Mouse (Mus musculus): Measurements from ENCODE around the gene Dppa4. TPM values are rescaled to one million over a fixed set of nuclear protein-coding genes. Genes with fewer than 3 reads are reported as not detected.
"Not testable (repeated sequence)": the region's sequence is repeated elsewhere in the genome, so short reads cannot be mapped to it uniquely, and the experiment has no call there.

The Dppa4 gene
- total and polyA plus RNA-seq, 3 experiments: not detected

GRCm38 (mm10) chr16:48285517-48285916 lies 2.0 kb downstream of the Dppa4 start:
- no peak overlapping the region for H3K9ac ChIP-seq (ENCODE audit: low read depth, low read length)
- H3K27me3 ChIP-seq (ENCODE audit: control insufficient read depth, insufficient read depth, low read length): no peaks in the 10 kb centered on the region
- intact Hi-C loops (cut with DNase I): no loop called here
- no peak for DNase-seq
- TF ChIP-seq EP300 (IDR thresholded peaks at IDR 0.05; ENCODE audit: insufficient read depth, low read depth, low read length) (no peak), CTCF (IDR thresholded peaks at IDR 0.05) (no peak), POLR2A (IDR thresholded peaks at IDR 0.05; ENCODE audit: insufficient read depth, low read depth, low read length) (no peak)
- H3K36me3 ChIP-seq (ENCODE audit: control insufficient read depth, insufficient read depth, low read length): no peaks in the 10 kb centered on the region
- H3K27ac ChIP-seq: no peak overlapping the region
- H3K4me3 ChIP-seq: no peak overlapping the region
- H3K79me2 ChIP-seq (replicated peaks; ENCODE audit: control insufficient read depth, insufficient read depth, low read length): no peaks in the 10 kb centered on the region
- WGBS: 90% methylated on average over 4 of the region's 4 CpGs
- no peaks in the 10 kb centered on the region for H3K4me1 ChIP-seq (ENCODE audit: control insufficient read depth, insufficient read depth, low read length)

GRCm38 (mm10) chr16:48297384-48298136 lies 14.0 kb downstream of the Dppa4 start:
- intact Hi-C loops (cut with DNase I): no loop called here
- no peak overlapping the region for H3K4me3 ChIP-seq
- TF ChIP-seq CTCF (IDR thresholded peaks at IDR 0.05) (no peak), EP300 (IDR thresholded peaks at IDR 0.05; ENCODE audit: insufficient read depth, low read depth, low read length) (no peak), POLR2A (IDR thresholded peaks at IDR 0.05; ENCODE audit: insufficient read depth, low read depth, low read length) (no peak)
- H3K27me3 ChIP-seq (ENCODE audit: control insufficient read depth, insufficient read depth, low read length): no peaks in the 10 kb centered on the region
- no peaks in the 10 kb centered on the region for H3K4me1 ChIP-seq (ENCODE audit: control insufficient read depth, insufficient read depth, low read length)
- 36% methylated on average over 14 of the region's 14 CpGs for WGBS
- no peaks in the 10 kb centered on the region for H3K79me2 ChIP-seq (replicated peaks; ENCODE audit: control insufficient read depth, insufficient read depth, low read length)
- H3K27ac ChIP-seq: no peak overlapping the region
- H3K36me3 ChIP-seq (ENCODE audit: control insufficient read depth, insufficient read depth, low read length): no peaks in the 10 kb centered on the region
- H3K9ac ChIP-seq (ENCODE audit: low read depth, low read length): no peak overlapping the region
- DNase-seq: no peak

GRCm38 (mm10) chr16:48299884-48300283 lies 16.4 kb downstream of the Dppa4 start:
- WGBS: 68% methylated on average over 3 of the region's 3 CpGs
- TF ChIP-seq EP300 (IDR thresholded peaks at IDR 0.05; ENCODE audit: insufficient read depth, low read depth, low read length) (no peak), CTCF (IDR thresholded peaks at IDR 0.05) (no peak), POLR2A (IDR thresholded peaks at IDR 0.05; ENCODE audit: insufficient read depth, low read depth, low read length) (no peak)
- H3K27ac ChIP-seq: no peak overlapping the region
- DNase-seq: no peak
- intact Hi-C loops (cut with DNase I): no loop called here
- H3K36me3 ChIP-seq (ENCODE audit: control insufficient read depth, insufficient read depth, low read length): no peaks in the 10 kb centered on the region
- H3K4me3 ChIP-seq: no peak overlapping the region
- no peaks in the 10 kb centered on the region for H3K79me2 ChIP-seq (replicated peaks; ENCODE audit: control insufficient read depth, insufficient read depth, low read length)
- no peaks in the 10 kb centered on the region for H3K4me1 ChIP-seq (ENCODE audit: control insufficient read depth, insufficient read depth, low read length)
- H3K9ac ChIP-seq (ENCODE audit: low read depth, low read length): no peak overlapping the region
- no peaks in the 10 kb centered on the region for H3K27me3 ChIP-seq (ENCODE audit: control insufficient read depth, insufficient read depth, low read length)

GRCm38 (mm10) chr16:48303509-48303908 lies 20.0 kb downstream of the Dppa4 start, which contains the start of gene Dppa2:
Gene Dppa2 (plus strand): TSS chr16:48303908.
- Histone ChIP-seq H3K27ac (no peak within 1 kb of the TSS), H3K36me3 (ENCODE audit: control insufficient read depth, insufficient read depth, low read length) (no peaks in the 10 kb centered on the region), H3K4me3 (no peak within 1 kb of the TSS), H3K9ac (ENCODE audit: low read depth, low read length) (no peak within 1 kb of the TSS), H3K4me1 (ENCODE audit: control insufficient read depth, insufficient read depth, low read length) (no peaks in the 10 kb centered on the region), H3K27me3 (ENCODE audit: control insufficient read depth, insufficient read depth, low read length) (no peaks in the 10 kb centered on the region), H3K79me2 (replicated peaks; ENCODE audit: control insufficient read depth, insufficient read depth, low read length) (no peaks in the 10 kb centered on the region)
- TF ChIP-seq CTCF (IDR thresholded peaks at IDR 0.05): no peak
- TF ChIP-seq POLR2A (IDR thresholded peaks at IDR 0.05; ENCODE audit: insufficient read depth, low read depth, low read length): no peak
- TF ChIP-seq EP300 (IDR thresholded peaks at IDR 0.05; ENCODE audit: insufficient read depth, low read depth, low read length): no peak
- no peak for DNase-seq
- intact Hi-C loops (cut with DNase I): no loop called here
- 76% methylated on average over 7 of the region's 7 CpGs for WGBS

GRCm38 (mm10) chr16:48303983-48304382 lies 20.4 kb downstream of the Dppa4 start:
- Histone ChIP-seq H3K27me3 (ENCODE audit: control insufficient read depth, insufficient read depth, low read length) (no peaks in the 10 kb centered on the region), H3K36me3 (ENCODE audit: control insufficient read depth, insufficient read depth, low read length) (no peaks in the 10 kb centered on the region), H3K9ac (ENCODE audit: low read depth, low read length) (no peak overlapping the region), H3K4me1 (ENCODE audit: control insufficient read depth, insufficient read depth, low read length) (no peaks in the 10 kb centered on the region), H3K4me3 (no peak overlapping the region), H3K79me2 (replicated peaks; ENCODE audit: control insufficient read depth, insufficient read depth, low read length) (no peaks in the 10 kb centered on the region), H3K27ac (no peak overlapping the region)
- intact Hi-C loops (cut with DNase I): no loop called here
- TF ChIP-seq CTCF (IDR thresholded peaks at IDR 0.05): no peak
- no peak for TF ChIP-seq EP300 (IDR thresholded peaks at IDR 0.05; ENCODE audit: insufficient read depth, low read depth, low read length)
- no peak for TF ChIP-seq POLR2A (IDR thresholded peaks at IDR 0.05; ENCODE audit: insufficient read depth, low read depth, low read length)
- WGBS: 44% methylated on average over 3 of the region's 3 CpGs
- DNase-seq: no peak

GRCm38 (mm10) chr16:48308916-48309315 lies 25.4 kb downstream of the Dppa4 start:
- DNase-seq; H3K27ac ChIP-seq; H3K4me1 ChIP-seq (ENCODE audit: control insufficient read depth, insufficient read depth, low read length); H3K9ac ChIP-seq (ENCODE audit: low read depth, low read length); H3K36me3 ChIP-seq (ENCODE audit: control insufficient read depth, insufficient read depth, low read length); H3K79me2 ChIP-seq (replicated peaks; ENCODE audit: control insufficient read depth, insufficient read depth, low read length); H3K27me3 ChIP-seq (ENCODE audit: control insufficient read depth, insufficient read depth, low read length); H3K4me3 ChIP-seq; intact Hi-C loops (cut with DNase I): not testable (repeated sequence)
- 91% methylated on average over 10 of the region's 10 CpGs for WGBS

Data from heart, adult 2 months (tissue).